8 mouse cellular contexts compared by ENCODE assay signal in the genomic region with DNA sequence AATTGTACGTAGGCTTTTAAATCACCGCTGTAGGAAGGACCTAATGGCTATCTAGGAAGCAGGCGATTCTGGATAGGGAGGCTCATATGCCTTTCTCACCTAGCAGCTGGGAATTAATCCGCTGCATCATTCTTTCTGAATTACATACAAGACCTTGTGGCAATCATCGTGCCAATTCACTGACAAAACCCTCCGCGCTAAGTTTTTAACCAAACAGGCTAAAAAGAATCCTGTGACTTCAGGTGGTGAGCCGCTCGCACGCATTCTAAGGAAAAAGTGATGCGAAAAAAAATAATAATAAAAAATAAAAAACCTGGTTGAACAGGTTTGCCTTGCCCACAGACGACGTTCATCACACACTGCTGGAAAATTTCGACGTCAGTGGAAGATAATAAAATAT. TPM values are rescaled to one million over a fixed set of nuclear protein-coding genes. Genes with fewer than 3 reads are reported as not detected.
DNase-seq lines count a peak whose midpoint lies in the region; ATAC-seq lines count a peak whose summit lies in the region.

No protein-coding gene starts in this region.

- H3K27ac ChIP-seq in embryonic facial prominence, embryonic 10.5 days (replicated peaks), result no peak overlapping the region
- no peak overlapping the region for H3K27ac ChIP-seq in intestine, embryonic 14.5 days (ENCODE audit: low read depth)

- H3K27me3 ChIP-seq in embryonic facial prominence, embryonic 10.5 days (replicated peaks; ENCODE audit: low read depth, poor library complexity, severe bottlenecking), result 0 out of 2 replicates have a peak, but pooled peaks cover 4% of the 10 kb centered on the region
- H3K27me3 ChIP-seq in intestine, embryonic 14.5 days (replicated peaks; ENCODE audit: control insufficient read depth, insufficient read depth, low read length), result no peaks in the 10 kb centered on the region

- WGBS in embryonic facial prominence, embryonic 10.5 days, result 2% methylated on average over 15 of the region's 15 CpGs
- WGBS in intestine, embryonic 14.5 days, result 4% methylated on average over 15 of the region's 15 CpGs

- no peaks in the 10 kb centered on the region for H3K9me3 ChIP-seq in embryonic facial prominence, embryonic 10.5 days
- H3K9me3 ChIP-seq in intestine, embryonic 14.5 days (ENCODE audit: control insufficient read depth, low read length), result no peaks in the 10 kb centered on the region

- H3K4me3 ChIP-seq in embryonic facial prominence, embryonic 10.5 days, result peak overlapping the region; percentile 87
- peak overlapping the region; percentile 88 for H3K4me3 ChIP-seq in intestine, embryonic 14.5 days (ENCODE audit: low read depth, low read length)

- peak; percentile 23 to 40 for DNase-seq in layer of hippocampus, postnatal 10 days (ENCODE audit: low spot score in 2 of 2)
- DNase-seq in layer of hippocampus, adult 9-10 months (ENCODE audit: low spot score), result no peak
- peak; percentile 67 for DNase-seq in NIH3T3 (ENCODE audit: low read depth)
- DNase-seq in embryonic facial prominence, embryonic 10.5 days (ENCODE audit: low spot score), result peak; percentile 18
- peak; percentile 65 for DNase-seq in intestine, embryonic 14.5 days (ENCODE audit: low spot score)
- peak; percentile 39 for DNase-seq in mesoderm, embryonic 11.5 days (ENCODE audit: low read depth, low spot score)
- no peak for DNase-seq in gastrocnemius, postnatal 25 days

- ATAC-seq in intestine, embryonic 14.5 days (replicated peaks; ENCODE audit: low FRiP score, low TSS enrichment, low read depth), result no peak
- ATAC-seq in frontal cortex, adult (ENCODE audit: low TSS enrichment), result no peak

- peaks cover 6% of the 10 kb centered on the region; the same call in 1 of the 2 replicates for H3K36me3 ChIP-seq in embryonic facial prominence, embryonic 10.5 days (replicated peaks)
- H3K36me3 ChIP-seq in intestine, embryonic 14.5 days (ENCODE audit: control insufficient read depth, insufficient read depth, low read length), result 0 out of 2 replicates have a peak, but pooled peaks cover 5% of the 10 kb centered on the region

- H3K4me1 ChIP-seq in embryonic facial prominence, embryonic 10.5 days, result peaks cover 22% of the 10 kb centered on the region
- peaks cover 9% of the 10 kb centered on the region for H3K4me1 ChIP-seq in intestine, embryonic 14.5 days (replicated peaks; ENCODE audit: control insufficient read depth, insufficient read depth, low read length)

- H3K9ac ChIP-seq in intestine, embryonic 14.5 days (ENCODE audit: low read length), result 0 out of 2 replicates have a peak overlapping the region, but pooled peaks have one; percentile 1

- H3K4me2 ChIP-seq in intestine, embryonic 14.5 days (ENCODE audit: low read length), result peak overlapping the region; percentile 80

RNA-seq across cellular contexts. Expression of gene Stxbp5, which starts 1.1 kb away (rescaled TPM):
- 100 to 1,000 TPM in 1 of 2 experiments, 10 to 100 TPM in 1; 93.7 to 102 TPM for total RNA-seq in layer of hippocampus, postnatal 10 days (2021)
- polyA plus RNA-seq in embryonic facial prominence, embryonic 10.5 days (2016; fragmentation: Nextera tagmentation; extraction: Ambion mirVana), result 3.8 and 4.0 TPM in 2 replicates
- polyA plus RNA-seq in intestine, embryonic 14.5 days (2014; fragmentation: Nextera tagmentation; extraction: Ambion mirVana), result 9.7 and 10.0 TPM in 2 replicates
- 1 to 10 TPM; 7.6 to 9.3 TPM for total RNA-seq in gastrocnemius, postnatal 25 days (2021)

Comparison
In these comparisons a context has a peak if more than half of its experiments do, and no peak if none do; other contexts are left out.
1. DNase-seq: peak in layer of hippocampus, postnatal 10 days (2 of 2), NIH3T3 (single experiment), embryonic facial prominence, embryonic 10.5 days (single experiment), intestine, embryonic 14.5 days (single experiment) and mesoderm, embryonic 11.5 days (single experiment); none in layer of hippocampus, adult 9-10 months (single experiment) and gastrocnemius, postnatal 25 days (single experiment).
2. RNA of gene Stxbp5, which starts 1.1 kb away (total RNA-seq): 93.7 to 102 TPM in layer of hippocampus, postnatal 10 days; 7.6 to 9.3 TPM in gastrocnemius, postnatal 25 days; every median in the first group is over 4 times any median in the second.